ENCODE assay signal across 18 mouse cellular contexts in the genomic region with DNA sequence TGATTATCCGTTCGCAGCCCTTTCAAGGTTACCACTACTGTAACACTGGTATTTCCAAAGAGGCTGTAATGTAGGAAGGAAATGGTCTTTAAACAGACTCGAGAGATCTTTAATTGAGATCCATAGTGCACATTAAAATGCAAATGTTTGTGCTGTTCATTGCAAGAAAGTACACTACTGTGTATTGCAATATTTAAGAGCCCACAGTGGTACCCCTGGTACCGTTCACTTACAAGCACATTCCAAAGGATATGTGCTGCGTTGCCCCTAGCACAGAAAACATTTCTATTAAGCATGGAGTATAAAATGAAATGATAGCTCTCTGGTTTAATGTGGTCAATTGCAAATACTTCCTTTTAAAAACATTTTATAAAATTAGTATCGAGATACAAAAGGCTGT.
"Had no signal": no experiment of that assay in that cellular context is flagged by ENCODE, and none has a peak within 500 bp of the region (broad histone marks: within the 10 kb centered on the region; RNA-seq: fewer than 3 reads in every experiment).

No protein-coding gene starts in this region.

- H3K4me2 ChIP-seq: liver, embryonic 15.5 days; lung, embryonic 15.5 days; midbrain, embryonic 12.5 days; stomach, embryonic 15.5 days had no signal

- H3K27me3 ChIP-seq: liver, embryonic 15.5 days; lung, embryonic 15.5 days; megakaryocyte, embryonic 14.5 days; midbrain, embryonic 12.5 days; stomach, embryonic 15.5 days had no signal

- H3K27ac ChIP-seq: liver, embryonic 15.5 days; lung, embryonic 15.5 days; macrophage; midbrain, embryonic 12.5 days; stomach, embryonic 15.5 days; stomach, postnatal 0 days had no signal

- H3K9ac ChIP-seq: liver, embryonic 15.5 days; liver, postnatal 0 days; lung, embryonic 15.5 days; midbrain, embryonic 12.5 days; stomach, embryonic 15.5 days had no signal

- H3K4me1 ChIP-seq: liver, embryonic 15.5 days; lung, embryonic 15.5 days; megakaryocyte, embryonic 14.5 days; midbrain, embryonic 12.5 days; stomach, embryonic 15.5 days had no signal

- DNase-seq: liver, postnatal 0 days; lung, adult 2 months; lung, postnatal 14 days; lung, postnatal 36 days; midbrain, embryonic 14.5 days; right cerebral cortex, postnatal 14 days; thymus, adult 2 months; thymus, postnatal 25 days; thymus, postnatal 4 days had no signal

- H3K4me3 ChIP-seq: liver, embryonic 15.5 days; lung, embryonic 15.5 days; megakaryocyte, embryonic 14.5 days; midbrain, embryonic 12.5 days; stomach, embryonic 15.5 days had no signal

- H3K36me3 ChIP-seq: liver, embryonic 15.5 days; lung, embryonic 15.5 days; midbrain, embryonic 12.5 days; stomach, embryonic 15.5 days had no signal

- ATAC-seq: liver, postnatal 0 days; lung, postnatal 0 days; midbrain, embryonic 16.5 days had no signal

- H3K9me3 ChIP-seq: liver, embryonic 15.5 days; lung, embryonic 15.5 days; megakaryocyte, embryonic 14.5 days; midbrain, embryonic 12.5 days; stomach, embryonic 15.5 days had no signal
